Mouse (Mus musculus): Measurements from ENCODE around the gene Ctla4. TPM values are rescaled to one million over a fixed set of nuclear protein-coding genes. Genes with fewer than 3 reads are reported as not detected.

Ctla4 gene
- polyA plus RNA-seq, 1 experiment from 2014 or later: 0.13 TPM

DNA sequence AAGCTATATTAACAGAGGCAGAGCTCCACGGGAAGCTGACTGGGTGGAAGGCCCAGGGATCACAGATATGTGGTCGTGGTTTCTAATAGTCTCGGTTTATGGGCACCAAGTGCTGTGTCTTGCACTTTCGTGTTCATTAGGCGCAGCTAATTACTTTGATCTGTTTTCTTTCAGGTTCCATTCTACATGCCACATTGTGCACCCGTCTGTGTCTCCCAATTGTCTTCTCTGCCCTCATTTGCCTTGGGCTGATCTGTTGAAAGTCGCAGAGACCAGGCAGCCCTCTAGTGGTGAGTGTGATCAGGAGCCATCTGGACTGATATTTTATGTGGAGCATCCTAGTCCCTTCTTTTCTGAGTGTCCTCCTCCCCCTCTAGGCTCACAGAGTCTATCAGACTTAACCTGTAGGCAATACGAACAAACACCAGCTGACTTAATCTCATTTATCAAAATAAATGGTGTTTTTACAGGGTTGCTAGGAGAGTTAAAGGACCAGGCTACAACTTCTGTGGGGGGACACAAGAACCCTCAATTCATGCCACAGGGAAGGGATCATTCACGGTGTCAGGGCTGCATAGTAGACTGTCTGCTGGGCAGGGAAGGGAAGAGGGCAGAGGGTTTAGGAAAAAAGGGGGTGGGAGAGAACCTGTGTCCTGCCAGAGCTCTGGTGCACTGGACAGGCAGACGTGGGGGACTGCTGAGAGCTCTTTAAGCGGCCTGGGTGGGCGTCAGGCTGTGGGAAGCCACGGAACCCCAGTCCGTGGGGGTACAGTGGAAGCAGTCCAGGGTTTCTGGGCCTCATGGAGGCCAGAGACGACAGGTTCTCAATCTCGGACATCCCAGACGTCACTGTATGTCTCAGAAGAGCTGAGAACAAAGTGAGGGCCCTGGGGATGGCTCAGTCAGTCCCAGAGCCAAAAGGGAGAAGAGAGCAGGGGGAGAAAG, 18.2 kb upstream of the Ctla4 start:
- H3K36me3 ChIP-seq: no peaks in the 10 kb centered on the region
- H3K27me3 ChIP-seq (replicated peaks): no peaks in the 10 kb centered on the region
- no peaks in the 10 kb centered on the region; the same call in 1 of the 2 replicates for H3K9me3 ChIP-seq
- H3K9ac ChIP-seq: no peak overlapping the region
- 69% methylated on average over 17 of the region's 17 CpGs for WGBS
- peaks cover 8% of the 10 kb centered on the region for H3K4me1 ChIP-seq
- no peak overlapping the region for H3K27ac ChIP-seq (replicated peaks)
- no peak overlapping the region for H3K4me3 ChIP-seq
- H3K4me2 ChIP-seq: no peak overlapping the region
- no peak; the same call in 1 of the 2 replicates for ATAC-seq (ENCODE audit: extremely low read depth, insufficient number of reproducible peaks, low FRiP score, low TSS enrichment)

DNA sequence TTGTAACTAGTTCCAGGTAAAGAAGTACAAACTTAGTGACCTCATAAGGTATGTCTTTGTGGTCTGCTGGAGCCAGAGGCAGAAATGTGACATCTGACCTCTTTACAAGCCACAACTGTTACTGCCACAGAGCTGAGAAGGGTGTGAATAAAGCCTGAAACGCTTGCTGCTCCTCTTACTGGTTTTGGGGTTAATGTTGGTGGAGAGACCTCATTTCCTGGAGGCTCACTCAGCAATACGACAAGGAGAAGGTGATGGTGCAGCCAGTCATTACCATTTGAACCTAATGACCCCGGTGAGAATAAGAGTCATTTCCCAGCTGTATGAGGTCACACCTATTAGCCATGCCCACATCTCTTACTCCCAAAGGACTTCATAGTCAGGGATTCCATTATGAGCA, 11.5 kb upstream of the Ctla4 start:
- no peaks in the 10 kb centered on the region for H3K9me3 ChIP-seq
- no peak for ATAC-seq (ENCODE audit: extremely low read depth, insufficient number of reproducible peaks, low FRiP score, low TSS enrichment)
- WGBS: 60% methylated on average over 3 of the region's 3 CpGs

DNA sequence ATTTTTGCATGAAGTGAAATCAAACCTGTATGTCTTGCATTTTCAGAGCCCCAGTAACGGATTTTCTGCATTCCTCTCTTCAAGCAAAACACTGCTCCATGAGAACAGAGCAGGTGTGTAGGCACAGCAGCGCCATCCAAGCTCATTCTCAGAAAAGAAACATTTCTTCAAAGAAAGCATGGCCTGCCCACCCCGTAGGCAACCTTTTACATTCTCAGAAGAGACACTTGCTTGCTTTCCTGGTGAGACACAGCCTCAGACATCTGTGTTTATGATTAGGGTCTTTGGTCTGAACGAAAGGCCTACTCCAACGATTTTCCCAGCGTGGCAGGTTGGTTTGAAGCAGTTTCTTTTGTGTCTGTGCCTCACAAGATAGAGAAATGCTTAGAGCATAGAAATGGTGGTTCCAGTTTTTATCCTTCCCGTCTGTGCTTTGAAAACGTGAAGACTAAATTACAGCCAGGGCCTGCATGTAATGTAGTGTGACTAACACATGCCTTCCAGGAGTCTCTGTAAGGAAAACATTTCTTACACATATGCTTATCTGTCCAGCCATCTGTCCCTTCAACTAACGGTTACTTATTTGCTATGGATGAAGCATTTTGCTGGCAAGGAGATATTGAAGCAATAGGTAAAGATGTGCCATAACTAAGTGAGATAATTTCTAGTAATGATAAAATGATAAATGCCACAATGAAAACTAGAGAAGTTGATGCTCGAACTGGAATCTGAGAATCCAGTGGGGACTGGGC, 6.5 kb upstream of the Ctla4 start:
- H3K27ac ChIP-seq (replicated peaks): no peak overlapping the region
- no peaks in the 10 kb centered on the region for H3K4me1 ChIP-seq
- ATAC-seq (ENCODE audit: extremely low read depth, insufficient number of reproducible peaks, low FRiP score, low TSS enrichment): no peak
- no peak overlapping the region for H3K9ac ChIP-seq
- 69% methylated on average over 10 of the region's 10 CpGs for WGBS
- H3K36me3 ChIP-seq: no peaks in the 10 kb centered on the region
- H3K4me3 ChIP-seq: no peak overlapping the region
- H3K4me2 ChIP-seq: no peak overlapping the region
- no peaks in the 10 kb centered on the region for H3K9me3 ChIP-seq
- H3K27me3 ChIP-seq (replicated peaks): no peaks in the 10 kb centered on the region

More for the DNA sequence above, 11.5 kb upstream of the Ctla4 start:
- Histone ChIP-seq H3K27me3 (replicated peaks) (no peaks in the 10 kb centered on the region), H3K9ac (no peak overlapping the region), H3K36me3 (no peaks in the 10 kb centered on the region), H3K27ac (replicated peaks) (no peak overlapping the region), H3K4me1 (no peaks in the 10 kb centered on the region), H3K4me3 (no peak overlapping the region), H3K4me2 (no peak overlapping the region)

DNA sequence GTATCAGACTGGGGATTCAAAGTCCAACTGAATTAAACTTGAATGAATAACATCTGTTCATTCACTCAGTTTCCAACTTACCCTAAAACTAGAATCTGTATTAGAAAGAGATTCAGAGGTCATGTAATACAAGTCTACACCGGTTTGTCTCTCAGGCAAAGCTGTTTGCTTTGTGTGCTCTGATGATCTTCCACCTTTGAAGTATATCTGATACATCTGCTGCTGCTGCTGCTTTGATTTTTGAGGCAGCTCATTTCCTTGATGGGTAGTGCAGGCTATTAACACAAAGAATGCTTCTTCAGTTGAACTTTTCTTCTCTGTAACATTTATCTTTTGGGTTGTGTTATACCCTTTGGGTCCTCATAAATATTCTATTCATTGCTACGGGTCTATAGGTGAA, 4.0 kb upstream of the Ctla4 start:
- Histone ChIP-seq H3K9ac (no peak overlapping the region), H3K4me2 (no peak overlapping the region), H3K27ac (replicated peaks) (no peak overlapping the region), H3K36me3 (no peaks in the 10 kb centered on the region), H3K4me1 (no peaks in the 10 kb centered on the region), H3K4me3 (no peak overlapping the region), H3K27me3 (replicated peaks) (no peaks in the 10 kb centered on the region), H3K9me3 (no peaks in the 10 kb centered on the region)
- 66% methylated on average over 2 of the region's 2 CpGs for WGBS
- no peak for ATAC-seq (ENCODE audit: extremely low read depth, insufficient number of reproducible peaks, low FRiP score, low TSS enrichment)

DNA sequence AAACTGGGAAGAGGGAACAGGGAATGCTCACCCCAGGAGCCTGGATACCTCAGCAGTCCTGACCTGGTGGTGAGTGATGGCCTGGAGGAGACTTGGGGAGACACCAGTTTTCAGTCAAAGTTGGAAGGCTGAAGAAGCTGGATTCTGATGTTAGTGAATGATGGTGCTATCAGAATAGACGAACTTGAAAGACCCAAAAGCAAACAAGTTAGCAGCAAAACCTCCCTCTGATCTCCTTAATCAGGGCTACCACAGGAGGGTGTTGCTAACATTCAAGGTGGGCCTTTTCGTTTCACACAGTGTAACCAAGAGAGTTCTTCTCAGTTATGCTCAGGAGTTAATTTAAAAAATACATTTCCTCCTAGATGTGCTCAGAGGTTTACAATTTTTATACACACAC, 3.5 kb upstream of the Ctla4 start:
- no peaks in the 10 kb centered on the region for H3K4me1 ChIP-seq
- H3K36me3 ChIP-seq: no peaks in the 10 kb centered on the region
- H3K4me3 ChIP-seq: no peak overlapping the region
- H3K27ac ChIP-seq (replicated peaks): no peak overlapping the region
- no peak overlapping the region for H3K4me2 ChIP-seq
- H3K9me3 ChIP-seq: no peaks in the 10 kb centered on the region
- ATAC-seq (ENCODE audit: extremely low read depth, insufficient number of reproducible peaks, low FRiP score, low TSS enrichment): no peak
- 53% methylated on average over 2 of the region's 2 CpGs for WGBS
- no peak overlapping the region for H3K9ac ChIP-seq
- H3K27me3 ChIP-seq (replicated peaks): no peaks in the 10 kb centered on the region

DNA sequence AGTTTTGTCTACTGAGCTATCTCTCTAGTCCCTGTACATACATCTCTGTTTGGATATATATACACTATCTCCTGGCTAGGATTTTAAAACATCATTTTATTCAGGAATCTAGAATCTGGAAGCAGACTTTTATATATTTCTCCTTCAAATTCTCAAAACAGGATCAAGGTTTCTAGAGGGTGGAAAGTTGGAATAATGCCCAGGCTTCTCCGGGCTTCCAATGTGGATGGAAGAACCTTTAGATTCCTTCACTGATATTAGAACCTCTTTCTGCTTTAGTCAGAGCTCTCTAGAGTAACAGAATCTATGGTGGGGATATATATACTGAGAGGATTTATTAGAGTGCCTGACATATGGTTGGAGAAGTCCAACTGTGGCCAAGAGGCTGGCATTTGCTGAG, 2.2 kb upstream of the Ctla4 start:
- H3K27ac ChIP-seq (replicated peaks): no peak overlapping the region
- no peak for ATAC-seq (ENCODE audit: extremely low read depth, insufficient number of reproducible peaks, low FRiP score, low TSS enrichment)
- H3K4me3 ChIP-seq: no peak overlapping the region
- no peak overlapping the region for H3K9ac ChIP-seq
- no peaks in the 10 kb centered on the region for H3K4me1 ChIP-seq
- no peak overlapping the region for H3K4me2 ChIP-seq
- H3K36me3 ChIP-seq: no peaks in the 10 kb centered on the region
- 58% methylated on average over 1 of the region's 1 CpGs for WGBS
- no peaks in the 10 kb centered on the region for H3K9me3 ChIP-seq
- H3K27me3 ChIP-seq (replicated peaks): no peaks in the 10 kb centered on the region

DNA sequence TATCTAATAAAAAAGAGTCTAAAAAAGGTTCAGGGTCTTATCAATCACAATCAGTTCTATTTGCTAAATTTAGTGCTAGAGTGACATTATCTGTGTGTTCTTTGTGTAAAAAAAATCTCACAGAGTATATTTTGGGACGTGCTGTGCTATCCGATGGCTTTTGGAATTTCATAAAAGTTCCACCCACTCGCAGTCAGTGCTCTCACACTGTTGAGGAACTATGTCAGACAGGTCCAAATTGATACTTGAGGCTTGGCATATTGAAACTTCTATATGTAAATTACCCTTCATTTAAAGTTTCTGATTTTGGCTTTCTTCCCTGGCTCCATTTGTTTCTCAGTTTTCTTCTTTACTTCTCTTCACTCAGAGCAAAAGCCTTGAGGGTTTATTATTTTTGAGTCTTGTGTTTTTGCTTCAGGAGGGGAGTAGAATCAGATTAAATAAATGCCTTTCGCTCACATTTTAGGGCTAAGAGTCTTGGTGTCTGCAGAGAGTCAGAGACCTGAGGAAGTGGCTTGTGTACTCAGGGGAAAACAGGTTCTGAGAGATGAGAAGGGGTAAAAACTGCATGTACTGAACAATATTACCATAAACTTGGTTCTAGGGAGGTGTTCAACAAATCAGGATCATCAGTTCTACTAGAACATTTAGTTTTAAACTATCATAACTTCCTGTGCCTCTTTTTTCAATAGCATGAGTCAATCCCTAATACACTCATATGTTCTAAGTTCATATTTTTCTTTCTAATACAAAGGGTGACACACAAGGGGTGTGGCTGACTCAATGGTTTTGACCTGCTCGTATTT, 11.5 kb downstream of the Ctla4 start:
- Histone ChIP-seq H3K27me3 (replicated peaks) (no peaks in the 10 kb centered on the region), H3K36me3 (no peaks in the 10 kb centered on the region), H3K4me1 (no peaks in the 10 kb centered on the region), H3K4me3 (no peak overlapping the region), H3K9me3 (no peaks in the 10 kb centered on the region), H3K4me2 (no peak overlapping the region), H3K9ac (no peak overlapping the region), H3K27ac (replicated peaks) (no peak overlapping the region)
- WGBS: 59% methylated on average over 5 of the region's 5 CpGs
- ATAC-seq (ENCODE audit: extremely low read depth, insufficient number of reproducible peaks, low FRiP score, low TSS enrichment): no peak

DNA sequence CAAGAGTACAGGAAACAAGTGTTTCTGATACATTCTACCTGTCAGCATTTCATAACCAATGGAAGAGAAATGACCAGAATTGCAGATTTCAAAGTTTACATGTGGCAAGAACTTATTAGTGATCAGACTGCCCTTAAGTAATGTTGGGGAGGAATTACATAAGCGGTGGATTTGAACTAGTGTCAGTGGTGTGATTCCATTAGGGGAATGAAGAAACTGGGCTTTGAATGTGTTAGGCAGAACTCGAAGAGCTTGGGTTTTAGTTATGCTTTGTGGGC, 12.1 kb downstream of the Ctla4 start:
- 74% methylated on average over 2 of the region's 2 CpGs for WGBS
- no peaks in the 10 kb centered on the region for H3K36me3 ChIP-seq
- no peak overlapping the region for H3K9ac ChIP-seq
- H3K27ac ChIP-seq (replicated peaks): no peak overlapping the region
- no peak overlapping the region for H3K4me3 ChIP-seq
- no peak overlapping the region for H3K4me2 ChIP-seq
- no peaks in the 10 kb centered on the region for H3K9me3 ChIP-seq
- ATAC-seq (ENCODE audit: extremely low read depth, insufficient number of reproducible peaks, low FRiP score, low TSS enrichment): no peak
- no peaks in the 10 kb centered on the region for H3K4me1 ChIP-seq
- no peaks in the 10 kb centered on the region for H3K27me3 ChIP-seq (replicated peaks)

DNA sequence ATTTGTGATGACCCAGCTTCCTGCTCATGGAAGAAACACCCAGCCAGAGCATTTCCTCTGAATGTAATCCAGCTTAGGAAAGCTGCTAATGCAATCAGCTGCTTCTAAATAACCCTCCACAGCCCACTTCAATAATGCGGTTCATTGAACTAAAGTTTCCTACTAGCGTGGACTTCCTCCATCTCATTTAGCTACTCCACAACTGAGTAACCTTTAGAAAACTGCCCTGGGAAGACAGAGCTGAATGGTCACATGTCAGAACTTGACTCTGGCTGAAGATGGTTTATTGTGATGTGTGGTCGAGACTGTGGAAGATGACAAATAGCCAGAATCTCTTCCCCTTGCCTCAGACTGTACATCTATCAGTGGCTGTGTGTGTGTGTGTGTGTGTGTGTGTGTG, 12.4 kb downstream of the Ctla4 start:
- H3K36me3 ChIP-seq: no peaks in the 10 kb centered on the region
- no peak for ATAC-seq (ENCODE audit: extremely low read depth, insufficient number of reproducible peaks, low FRiP score, low TSS enrichment)
- H3K9me3 ChIP-seq: no peaks in the 10 kb centered on the region
- no peaks in the 10 kb centered on the region for H3K27me3 ChIP-seq (replicated peaks)
- no peaks in the 10 kb centered on the region for H3K4me1 ChIP-seq
- H3K4me2 ChIP-seq: no peak overlapping the region
- 77% methylated on average over 3 of the region's 3 CpGs for WGBS
- H3K27ac ChIP-seq (replicated peaks): no peak overlapping the region
- no peak overlapping the region for H3K9ac ChIP-seq
- H3K4me3 ChIP-seq: no peak overlapping the region

DNA sequence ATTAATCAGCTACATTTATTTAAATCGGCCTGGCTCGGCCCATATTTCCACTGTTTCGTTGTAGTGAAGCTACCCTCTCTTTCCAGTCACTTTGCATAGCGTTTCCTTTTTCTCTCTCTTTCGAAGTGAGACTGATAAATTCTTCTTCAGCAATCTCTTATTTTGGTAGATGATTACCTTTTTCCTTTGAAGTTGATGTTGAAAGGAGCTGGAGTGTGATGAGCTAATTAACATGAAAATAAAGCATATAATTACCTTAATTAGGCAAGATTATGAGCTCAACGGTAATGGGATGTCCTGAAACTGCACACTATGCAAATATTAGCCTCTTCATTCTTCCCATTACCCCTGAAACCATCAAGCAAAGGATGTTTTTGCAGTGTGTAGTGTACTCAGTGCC, 15.7 kb downstream of the Ctla4 start:
- WGBS: 78% methylated on average over 6 of the region's 6 CpGs
- H3K9me3 ChIP-seq: no peaks in the 10 kb centered on the region
- no peak for ATAC-seq (ENCODE audit: extremely low read depth, insufficient number of reproducible peaks, low FRiP score, low TSS enrichment)
- H3K27me3 ChIP-seq (replicated peaks): no peaks in the 10 kb centered on the region
- H3K36me3 ChIP-seq: no peaks in the 10 kb centered on the region
- no peak overlapping the region for H3K9ac ChIP-seq
- no peak overlapping the region for H3K4me3 ChIP-seq
- no peaks in the 10 kb centered on the region for H3K4me1 ChIP-seq
- no peak overlapping the region for H3K27ac ChIP-seq (replicated peaks)
- no peak overlapping the region for H3K4me2 ChIP-seq

DNA sequence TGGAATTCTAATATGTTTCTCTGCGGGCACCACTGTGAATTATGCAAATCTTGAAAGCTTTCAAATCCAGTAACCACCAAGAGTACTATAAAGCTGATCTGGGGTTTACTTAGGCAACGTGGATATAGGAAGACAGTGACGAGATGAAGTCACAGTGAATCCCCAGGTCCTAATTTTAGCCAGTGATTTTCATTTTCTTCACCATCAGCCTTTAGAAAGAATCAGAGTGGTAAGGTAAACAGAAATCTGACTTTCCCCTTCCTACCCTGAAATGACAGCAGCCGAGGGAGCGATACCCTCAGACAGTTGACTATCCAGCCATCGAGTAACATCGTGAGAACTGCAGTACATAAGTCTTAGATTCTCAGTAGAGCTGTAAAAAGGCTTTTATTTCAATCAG, 16.3 kb downstream of the Ctla4 start:
- Histone ChIP-seq H3K9me3 (no peaks in the 10 kb centered on the region), H3K27ac (replicated peaks) (no peak overlapping the region), H3K27me3 (replicated peaks) (no peaks in the 10 kb centered on the region), H3K4me2 (no peak overlapping the region), H3K36me3 (no peaks in the 10 kb centered on the region), H3K9ac (no peak overlapping the region), H3K4me1 (no peaks in the 10 kb centered on the region), H3K4me3 (no peak overlapping the region)
- no peak for ATAC-seq (ENCODE audit: extremely low read depth, insufficient number of reproducible peaks, low FRiP score, low TSS enrichment)
- 87% methylated on average over 7 of the region's 7 CpGs for WGBS
